Mouse (Mus musculus) stomach, embryonic 16.5 days (tissue): Measurements from ENCODE around the gene Ccdc17. TPM values are rescaled to one million over a fixed set of nuclear protein-coding genes. Genes with fewer than 3 reads are reported as not detected.

Experiments used
- ATAC-seq: fragments of 200-750 bp; cut with Nextera tagmentation; 2 replicates; pipeline ENCODE4 v1.8.0; 2017; ENCODE audit warnings: moderate number of reproducible peaks, moderate TSS enrichment; ENCODE audit not compliant: insufficient read depth, low FRiP score
- H3K27ac ChIP-seq: fragments of 300-500 bp; sonication (generic); 2 replicates; pipeline ENCODE4 v1.5.1; 2014; ENCODE audit warnings: low read length
- H3K27me3 ChIP-seq: fragments of 300-500 bp; sonication (generic); 2 replicates; pipeline ENCODE4 v1.6.1; 2014; ENCODE audit warnings: low read length, control low read depth, mixed read lengths; ENCODE audit not compliant: control insufficient read depth, insufficient read depth
- H3K36me3 ChIP-seq: fragments of 300-500 bp; sonication (generic); 2 replicates; pipeline ENCODE4 v1.6.1; 2014; ENCODE audit warnings: low read length; ENCODE audit not compliant: control insufficient read depth, insufficient read depth
- H3K4me1 ChIP-seq: fragments of 300-500 bp; sonication (generic); 2 replicates; pipeline ENCODE4 v1.6.1; 2014; ENCODE audit warnings: low read length, control low read depth, mixed read lengths; ENCODE audit not compliant: control insufficient read depth, insufficient read depth
- H3K4me2 ChIP-seq: fragments of 300-500 bp; sonication (generic); 2 replicates; pipeline ENCODE4 v1.6.1; 2014; ENCODE audit warnings: low read depth, low read length, mixed read lengths
- H3K4me3 ChIP-seq: fragments of 300-500 bp; sonication (generic); replicated peaks from 2 replicates; pipeline ENCODE4 v1.5.1; 2014; ENCODE audit warnings: mild to moderate bottlenecking, low read length
- H3K9ac ChIP-seq: fragments of 300-500 bp; sonication (generic); 2 replicates; pipeline ENCODE4 v1.6.1; 2014; ENCODE audit warnings: low read length
- H3K9me3 ChIP-seq: fragments of 300-500 bp; sonication (generic); replicated peaks from 2 replicates; pipeline ENCODE4 v1.6.1; 2016; ENCODE audit warnings: low read length, control low read depth; ENCODE audit not compliant: control insufficient read depth
- WGBS: fragments of 180-500 bp; shearing (Covaris S2); extraction: QIAGEN DNeasy Blood & Tissue Kit; methylation state at CpG from one replicate; pipeline ENCODE4 v1.1.7; 2014; 5-methylcytosine and 5-hydroxymethylcytosine counted together
- polyA plus RNA-seq: library from polyadenylated mRNA; unstranded; fragments of >200 nt; fragmentation: Nextera tagmentation; extraction: Ambion mirVana; gene quantifications from 2 replicates; pipeline ENCODE4 v1.2.1, GENCODE M21; 2015

The Ccdc17 gene
- polyA plus RNA-seq: 4.0 and 4.4 TPM in 2 replicates

- WGBS: 22% methylated on average over 5 of the region's 5 CpGs
- Histone ChIP-seq H3K4me1 (peaks cover 17% of the 10 kb centered on the region), H3K9ac (peak within 1 kb of the TSS; percentile 87), H3K4me3 (peak within 1 kb of the TSS; percentile 55), H3K9me3 (no peaks in the 10 kb centered on the region; the same call in 1 of the 2 replicates), H3K36me3 (peaks cover 15% of the 10 kb centered on the region), H3K27me3 (no peaks in the 10 kb centered on the region), H3K27ac (peak within 1 kb of the TSS; percentile 89), H3K4me2 (peak within 1 kb of the TSS; percentile 72)
- ATAC-seq: no peak
Observed at GRCm38 (mm10) chr4:116596379-116596778, at the start of gene Ccdc17. Gene Ccdc17, plus strand, starts transcription at chr4:116596654.

GRCm38 (mm10) chr4:116550432-116550831 is 46.0 kb upstream of the Ccdc17 start:
- Histone ChIP-seq H3K4me2 (no peak overlapping the region), H3K4me3 (no peak overlapping the region), H3K4me1 (no peaks in the 10 kb centered on the region), H3K36me3 (no peaks in the 10 kb centered on the region), H3K27me3 (no peaks in the 10 kb centered on the region), H3K9me3 (no peaks in the 10 kb centered on the region), H3K9ac (no peak overlapping the region), H3K27ac (no peak overlapping the region)
- 89% methylated on average over 1 of the region's 1 CpGs for WGBS
- no peak for ATAC-seq

GRCm38 (mm10) chr4:116553035-116553434 is 43.4 kb upstream of the Ccdc17 start:
- no peak overlapping the region for H3K9ac ChIP-seq
- H3K36me3 ChIP-seq: no peaks in the 10 kb centered on the region
- no peaks in the 10 kb centered on the region for H3K9me3 ChIP-seq
- H3K27me3 ChIP-seq: no peaks in the 10 kb centered on the region
- no peaks in the 10 kb centered on the region for H3K4me1 ChIP-seq
- 74% methylated on average over 3 of the region's 3 CpGs for WGBS
- no peak overlapping the region for H3K4me2 ChIP-seq
- H3K4me3 ChIP-seq: no peak overlapping the region
- H3K27ac ChIP-seq: no peak overlapping the region
- ATAC-seq: no peak

GRCm38 (mm10) chr4:116555413-116556300 is 40.8 kb upstream of the Ccdc17 start, which contains the start of gene Tmem69:
Gene Tmem69, minus strand, starts transcription at chr4:116555936.
- Histone ChIP-seq H3K9me3 (no peaks in the 10 kb centered on the region), H3K27ac (peak within 1 kb of the TSS; percentile 99), H3K27me3 (no peaks in the 10 kb centered on the region), H3K4me1 (0 out of 2 replicates have a peak, but pooled peaks cover 4% of the 10 kb centered on the region), H3K4me3 (peak within 1 kb of the TSS; percentile 72), H3K36me3 (no peaks in the 10 kb centered on the region), H3K9ac (peak within 1 kb of the TSS; percentile 87), H3K4me2 (peak within 1 kb of the TSS; percentile 90)
- WGBS: 3% methylated on average over 23 of the region's 23 CpGs
- no peak for ATAC-seq

GRCm38 (mm10) chr4:116556561-116557305 is 39.7 kb upstream of the Ccdc17 start:
- H3K27ac ChIP-seq: peak overlapping the region; percentile 99
- H3K4me1 ChIP-seq: 0 out of 2 replicates have a peak, but pooled peaks cover 4% of the 10 kb centered on the region
- H3K4me2 ChIP-seq: peak overlapping the region; percentile 90
- peak overlapping the region; percentile 87 for H3K9ac ChIP-seq
- no peaks in the 10 kb centered on the region for H3K9me3 ChIP-seq
- WGBS: under 1% methylated on average over 28 of the region's 28 CpGs
- H3K4me3 ChIP-seq: peak overlapping the region; percentile 72
- H3K27me3 ChIP-seq: no peaks in the 10 kb centered on the region
- H3K36me3 ChIP-seq: no peaks in the 10 kb centered on the region
- peak; percentile 95 for ATAC-seq

GRCm38 (mm10) chr4:116557306-116558121 is 38.9 kb upstream of the Ccdc17 start, which contains the start of gene Gpbp1l1:
Gene Gpbp1l1, plus strand, starts transcription at chr4:116557658.
- 0 out of 2 replicates have a peak, but pooled peaks cover 4% of the 10 kb centered on the region for H3K4me1 ChIP-seq
- H3K9me3 ChIP-seq: no peaks in the 10 kb centered on the region
- peak; percentile 97 for ATAC-seq
- WGBS: under 1% methylated on average over 75 of the region's 78 CpGs
- peak within 1 kb of the TSS; percentile 87 for H3K9ac ChIP-seq
- H3K27me3 ChIP-seq: no peaks in the 10 kb centered on the region
- peak within 1 kb of the TSS; percentile 99 for H3K27ac ChIP-seq
- H3K4me3 ChIP-seq: peak within 1 kb of the TSS; percentile 72
- H3K4me2 ChIP-seq: peak within 1 kb of the TSS; percentile 90
- H3K36me3 ChIP-seq: no peaks in the 10 kb centered on the region

GRCm38 (mm10) chr4:116558151-116558882 is 38.1 kb upstream of the Ccdc17 start:
- no peak for ATAC-seq
- H3K4me3 ChIP-seq: peak overlapping the region; percentile 72
- no peaks in the 10 kb centered on the region for H3K27me3 ChIP-seq
- WGBS: 2% methylated on average over 15 of the region's 15 CpGs
- peak overlapping the region; percentile 67 for H3K4me2 ChIP-seq
- H3K4me1 ChIP-seq: 0 out of 2 replicates have a peak, but pooled peaks cover 4% of the 10 kb centered on the region
- no peaks in the 10 kb centered on the region for H3K9me3 ChIP-seq
- peak overlapping the region; percentile 87 for H3K9ac ChIP-seq
- peak overlapping the region; percentile 47 for H3K27ac ChIP-seq
- no peaks in the 10 kb centered on the region for H3K36me3 ChIP-seq

GRCm38 (mm10) chr4:116595793-116596192 is 661 bp upstream of the Ccdc17 start:
- no peak for ATAC-seq
- Histone ChIP-seq H3K4me3 (no peak overlapping the region), H3K4me2 (no peak overlapping the region), H3K27ac (no peak overlapping the region), H3K36me3 (peaks cover 11% of the 10 kb centered on the region), H3K9ac (no peak overlapping the region), H3K4me1 (peaks cover 17% of the 10 kb centered on the region), H3K27me3 (no peaks in the 10 kb centered on the region), H3K9me3 (no peaks in the 10 kb centered on the region; the same call in 1 of the 2 replicates)
- 74% methylated on average over 8 of the region's 8 CpGs for WGBS
